Mouse (Mus musculus) retina, embryonic 14.5 days (tissue): ENCODE results near the gene Cct8.
"Not testable (repeated sequence)": the region's sequence is repeated elsewhere in the genome, so short reads cannot be mapped to it uniquely, and the experiment has no call there.

Experiments
- DNase-seq: peaks from one replicate; pipeline ENCODE4 v3.0.0-alpha.2; 2015; ENCODE audit warnings: low spot score

Gene Cct8

DNA sequence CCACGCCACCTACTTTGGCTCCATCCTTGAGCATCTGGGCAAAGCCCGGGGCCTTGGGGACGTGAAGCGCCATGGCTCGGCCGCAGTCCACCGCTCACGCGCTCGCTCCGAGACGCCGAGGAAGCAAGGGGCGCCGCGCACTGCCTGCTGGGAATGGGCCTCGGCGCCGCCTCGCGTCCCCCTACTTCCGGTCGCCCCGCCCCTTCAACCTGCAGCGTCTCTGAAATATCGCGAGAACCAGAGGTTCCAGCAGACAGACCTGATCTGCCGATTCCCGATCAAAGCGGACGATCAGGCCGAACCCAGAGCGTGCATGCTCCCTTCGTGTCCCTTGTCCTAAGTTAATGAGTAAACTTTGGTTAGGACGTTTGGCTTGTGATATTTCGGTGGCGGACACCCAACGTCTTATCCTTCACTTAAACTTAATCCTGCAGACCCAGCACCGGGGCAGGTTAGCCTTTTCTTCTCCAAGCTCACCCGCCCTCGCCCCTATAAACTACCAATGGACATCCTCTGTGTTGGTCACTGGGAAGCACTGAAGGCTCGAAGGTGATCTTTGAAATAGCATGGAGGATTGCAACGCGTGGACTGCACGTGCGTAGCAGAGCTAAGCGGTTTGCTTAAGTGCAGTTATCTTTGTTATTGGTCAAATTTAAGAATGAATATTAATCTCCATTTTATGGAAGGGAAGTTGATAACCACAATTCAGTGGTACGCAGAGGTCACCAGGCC lies at the start of gene Cct8:
Gene Cct8, minus strand, starts transcription at position 158 of the 732 bp plus-strand sequence.
- DNase-seq, result peak; percentile 97

DNA sequence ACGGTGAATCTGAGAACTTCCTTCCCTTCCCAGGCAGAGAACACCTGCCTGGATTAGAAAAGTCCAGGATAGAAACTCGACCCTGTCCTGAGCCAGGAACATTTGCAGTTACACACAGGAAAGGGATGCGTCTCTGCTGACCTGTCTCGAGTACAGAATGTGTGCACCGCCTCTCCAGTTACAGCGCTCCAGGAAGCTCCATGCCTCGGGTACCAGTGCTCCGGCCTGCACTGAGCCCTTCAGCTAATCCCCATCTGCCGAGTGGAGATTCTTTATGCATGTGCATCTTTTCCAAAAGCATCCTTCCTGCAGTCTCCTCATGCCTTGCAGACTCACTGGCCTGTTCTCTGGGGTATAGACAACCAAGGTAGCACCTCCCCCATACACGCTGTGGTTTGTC lies 33.1 kb upstream of the Cct8 start:
- DNase-seq, result no peak

DNA sequence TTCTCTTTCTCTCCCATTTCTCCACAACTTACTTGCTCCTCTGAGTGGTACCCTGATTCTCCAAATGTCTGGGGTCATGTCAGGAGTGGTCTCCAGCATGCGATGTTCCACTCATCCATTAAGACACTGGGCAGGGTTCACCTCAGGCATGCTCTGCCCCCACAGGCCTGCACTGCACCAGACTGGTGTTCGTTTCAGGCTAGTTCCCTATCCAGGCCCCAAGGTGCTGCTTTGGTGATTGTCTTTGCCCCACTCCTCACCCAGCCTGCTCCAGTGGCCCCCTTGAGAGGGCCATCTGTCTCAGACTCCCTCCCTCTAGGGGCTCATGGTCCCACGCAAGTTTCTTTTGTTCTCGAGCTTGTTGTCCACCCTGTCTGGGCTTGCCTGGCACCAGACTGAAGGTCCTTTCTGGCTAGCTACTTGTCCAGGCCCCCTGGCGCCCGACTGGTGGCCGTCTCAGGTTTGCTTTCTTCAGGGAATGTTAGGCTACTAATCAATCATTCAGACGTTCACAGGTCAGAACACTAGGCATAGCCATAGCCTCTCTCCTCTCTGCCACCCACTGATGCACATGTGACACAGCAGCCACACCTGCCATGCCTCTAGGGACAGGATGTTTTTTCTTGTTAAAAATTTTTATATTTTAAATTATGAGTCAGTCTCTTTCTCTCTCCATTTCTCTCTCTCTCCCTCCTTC lies 32.0 kb upstream of the Cct8 start:
- DNase-seq, result no peak

DNA sequence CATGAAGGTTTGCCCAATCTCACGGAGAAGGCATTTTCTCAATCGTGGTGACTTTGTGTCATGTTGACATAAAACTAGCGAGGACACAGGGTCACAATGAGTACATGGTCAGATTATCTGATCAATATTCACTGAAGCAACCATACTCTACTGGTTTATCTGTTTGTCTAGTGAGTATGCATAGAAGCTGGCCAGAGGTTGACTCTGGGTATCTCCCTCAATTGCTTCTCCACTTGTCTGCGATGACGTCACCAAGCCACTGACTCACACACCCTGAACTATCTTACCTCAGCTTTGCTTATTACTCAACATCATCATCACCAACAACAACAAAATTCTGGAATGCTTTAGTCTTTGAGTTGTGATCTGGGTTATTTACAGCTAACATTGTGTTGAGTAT lies 28.6 kb upstream of the Cct8 start:
- DNase-seq, result no peak

DNA sequence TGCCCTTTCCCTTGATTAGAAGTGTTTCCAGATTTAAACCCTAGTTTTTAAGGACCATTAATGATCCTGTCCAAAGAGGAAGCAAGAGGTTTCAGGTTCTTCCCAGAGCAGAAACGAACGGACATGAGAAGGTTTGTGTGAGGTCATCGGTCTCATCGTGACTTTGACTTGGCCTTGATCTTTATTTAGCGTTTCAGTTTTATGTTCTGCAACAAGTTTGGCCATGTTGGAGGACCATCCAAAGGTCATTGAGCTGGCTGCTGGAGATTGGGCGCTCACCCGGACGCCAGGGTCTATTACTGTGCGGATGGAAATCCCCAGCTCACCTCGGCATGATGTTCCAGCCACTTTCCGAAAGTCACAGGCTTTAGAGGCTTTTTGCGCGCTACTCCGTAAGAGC lies 16.7 kb upstream of the Cct8 start:
- DNase-seq, result no peak

DNA sequence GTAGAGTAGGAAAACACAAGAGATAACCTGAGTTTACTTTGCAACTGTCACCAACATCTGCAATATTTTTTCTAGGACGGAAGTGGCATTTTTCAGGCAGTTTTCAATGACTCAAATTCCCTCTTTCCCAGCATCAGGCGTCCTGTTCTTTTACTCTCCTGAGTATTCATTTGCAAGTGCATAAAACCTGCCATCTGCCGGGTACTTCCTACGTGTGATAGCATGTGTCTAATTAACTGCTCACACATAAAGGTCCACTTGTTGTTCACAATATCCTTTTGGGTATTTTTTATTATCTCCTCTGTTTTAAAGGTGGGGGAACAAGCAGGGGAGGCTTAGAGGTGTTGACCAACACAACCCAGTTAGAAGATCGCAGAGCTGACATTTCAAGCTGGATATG lies 16.0 kb upstream of the Cct8 start:
- DNase-seq, result no peak

DNA sequence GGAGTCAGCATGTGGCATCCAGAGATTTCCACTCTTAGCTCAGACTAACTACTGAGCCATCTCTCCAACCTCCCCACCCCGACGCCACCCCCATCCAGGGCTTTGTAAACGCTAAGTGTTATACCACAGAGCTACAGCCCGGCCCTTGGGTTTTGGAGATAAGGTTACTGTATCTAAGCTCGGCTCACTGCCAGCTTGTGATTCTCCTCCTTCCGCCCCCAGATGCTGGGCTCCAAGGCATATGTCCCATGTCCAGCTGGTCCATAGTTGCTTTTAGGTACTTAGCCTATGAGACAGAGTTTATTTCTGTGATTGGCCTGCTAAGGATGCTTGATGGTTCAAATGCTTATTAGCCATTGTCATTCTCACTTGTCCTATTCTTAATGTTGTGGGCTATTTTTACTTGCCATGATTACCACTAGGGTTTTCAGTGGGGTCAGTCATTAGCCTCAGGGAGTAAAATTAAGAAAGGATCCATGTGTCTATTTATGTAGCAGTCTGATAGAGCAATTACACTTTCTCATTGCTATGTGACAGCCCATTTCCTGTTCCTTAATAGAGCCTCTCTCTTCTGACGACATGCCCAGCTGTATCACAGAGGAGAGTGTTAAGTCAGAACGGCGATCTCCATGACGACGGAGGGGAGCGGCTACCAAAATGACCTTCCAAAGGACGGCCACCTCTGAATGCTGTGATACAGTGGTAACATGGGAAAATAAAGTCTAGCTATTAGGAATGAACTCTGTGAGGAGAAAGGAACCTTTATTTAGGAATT lies 5.8 kb upstream of the Cct8 start:
- DNase-seq, result no peak

DNA sequence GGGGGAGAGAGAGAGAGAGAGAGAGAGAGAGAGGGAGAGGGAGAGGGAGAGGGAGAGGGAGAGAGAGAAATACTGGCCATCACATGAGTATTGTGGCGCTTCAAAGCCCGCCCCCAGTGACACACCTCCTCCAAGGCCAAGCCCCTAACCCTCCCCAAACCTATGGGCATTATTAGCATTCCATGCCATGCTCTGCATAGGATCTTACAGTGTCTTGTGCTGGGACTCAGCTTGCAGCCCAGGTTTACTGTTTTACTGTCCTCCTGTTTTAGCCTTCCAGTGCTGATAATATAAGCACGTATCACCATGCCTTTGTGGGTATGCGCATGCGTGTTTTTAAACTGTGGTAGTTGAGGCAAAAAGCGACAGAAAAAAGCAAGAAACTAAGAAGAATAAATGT lies 3.9 kb upstream of the Cct8 start:
- no peak for DNase-seq

DNA sequence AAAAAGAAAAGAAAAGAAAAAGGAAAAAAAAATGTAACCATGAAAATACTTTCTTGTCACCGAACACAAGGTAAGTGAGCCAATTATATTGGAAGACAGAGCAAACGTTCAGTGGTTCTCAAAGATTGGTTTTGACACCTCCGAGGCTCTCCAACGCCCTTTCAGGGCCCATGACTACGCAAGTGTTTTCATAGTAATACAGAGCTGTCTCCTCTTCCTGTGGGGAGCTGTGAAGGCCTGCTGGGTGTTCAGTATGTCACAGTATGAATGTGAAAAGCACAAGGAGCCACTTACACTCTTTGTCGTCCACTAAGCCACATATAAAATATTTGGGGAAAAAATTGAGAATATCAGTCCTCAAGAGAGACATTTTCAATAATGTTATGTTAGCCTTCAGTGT lies 1.5 kb upstream of the Cct8 start:
- DNase-seq, result no peak

DNA sequence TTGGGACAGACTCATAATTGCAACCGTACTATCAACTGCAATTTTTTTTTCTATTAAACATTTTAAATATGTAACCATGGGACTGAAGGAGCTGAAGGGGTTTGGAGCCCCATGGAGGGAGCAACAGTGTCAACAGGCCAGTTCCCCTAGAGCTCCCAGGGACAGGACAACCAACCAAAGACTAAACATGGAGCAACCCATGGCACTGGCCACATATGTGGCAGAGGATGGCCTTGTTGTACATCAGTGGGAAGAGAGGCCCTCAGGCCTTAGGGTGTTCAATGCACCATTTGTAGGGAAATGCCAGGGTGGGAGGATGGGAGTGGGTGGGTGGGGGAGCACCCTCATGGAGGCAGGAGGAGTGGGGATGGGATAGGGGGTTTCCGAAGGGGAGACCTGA lies 1.1 kb upstream of the Cct8 start:
- no peak for DNase-seq

DNA sequence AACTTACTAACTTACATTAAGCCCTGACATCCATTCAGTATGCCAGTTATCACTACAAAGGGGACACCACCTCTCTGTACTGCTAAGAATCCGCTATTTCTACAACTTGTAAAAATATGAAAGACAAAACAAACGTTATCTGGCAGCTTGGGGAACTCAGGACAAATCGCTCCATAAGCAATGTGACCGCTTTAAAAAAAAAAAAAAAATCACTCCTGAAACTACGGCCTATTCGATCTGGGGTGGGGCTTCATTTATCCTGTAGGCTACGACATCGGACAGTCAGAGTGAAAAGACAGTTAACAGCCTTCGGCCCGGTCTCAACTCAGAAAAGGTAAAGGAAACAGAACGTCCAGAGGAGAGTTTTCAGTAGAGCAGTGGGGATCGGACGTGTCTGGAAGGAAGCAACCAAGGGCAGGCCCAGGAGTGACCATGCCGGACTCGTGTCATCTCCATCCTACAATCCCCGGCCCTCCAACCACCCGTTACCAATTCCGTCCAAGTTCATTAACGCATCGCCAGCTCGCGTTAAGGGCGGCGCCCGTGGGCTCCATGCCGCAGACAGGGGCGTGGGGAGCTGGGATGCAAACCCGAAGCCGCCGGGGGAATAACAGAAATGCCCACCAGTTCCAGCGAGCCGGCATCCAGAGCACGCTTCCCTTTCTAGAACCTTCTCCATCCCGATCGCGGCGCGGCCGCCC lies 568 bp downstream of the Cct8 start:
- no peak for DNase-seq

DNA sequence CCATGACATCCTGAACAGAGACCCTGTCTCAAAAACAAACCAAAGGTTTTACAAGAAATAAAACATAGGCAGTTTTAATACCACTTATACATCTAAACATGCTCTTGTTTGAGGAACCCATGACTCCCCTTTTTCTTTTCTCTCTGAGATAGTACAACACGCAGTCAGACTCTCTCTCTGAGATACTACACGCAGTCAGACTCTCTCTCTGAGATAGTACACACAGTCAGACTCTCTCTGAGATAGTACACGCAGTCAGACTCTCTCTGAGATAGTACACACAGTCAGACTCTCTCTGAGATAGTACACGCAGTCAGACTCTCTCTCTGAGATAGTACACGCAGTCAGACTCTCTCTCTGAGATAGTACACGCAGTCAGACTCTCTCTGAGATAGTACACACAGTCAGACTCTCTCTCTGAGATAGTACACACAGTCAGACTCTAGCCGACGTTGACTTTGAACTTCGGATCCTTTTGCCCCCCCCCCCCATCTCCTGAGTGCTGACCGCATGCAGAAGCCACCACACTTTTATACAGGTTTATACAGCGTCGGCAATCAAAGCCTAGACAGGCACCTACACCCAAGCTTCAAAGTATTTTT lies 3.4 kb downstream of the Cct8 start:
- not testable (repeated sequence) for DNase-seq

DNA sequence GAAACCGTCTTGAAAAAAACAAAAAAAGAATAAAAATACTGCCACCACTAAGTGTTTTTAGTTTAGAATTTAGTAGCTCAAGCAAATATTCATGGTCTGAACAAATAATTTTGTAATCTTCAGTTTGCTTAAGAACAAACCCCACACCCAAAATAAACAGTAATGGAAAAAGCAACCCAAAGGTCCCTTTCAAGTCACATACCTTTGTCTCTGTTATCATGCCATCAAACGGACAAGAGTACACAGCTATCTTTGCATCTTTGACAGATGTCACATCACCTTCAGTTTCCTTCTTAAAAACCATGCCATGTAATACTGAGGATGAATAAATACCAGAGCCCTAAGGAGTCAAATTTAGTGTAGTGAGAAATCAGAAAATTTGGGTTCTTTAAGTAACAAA lies 7.1 kb downstream of the Cct8 start:
- DNase-seq, result no peak

DNA sequence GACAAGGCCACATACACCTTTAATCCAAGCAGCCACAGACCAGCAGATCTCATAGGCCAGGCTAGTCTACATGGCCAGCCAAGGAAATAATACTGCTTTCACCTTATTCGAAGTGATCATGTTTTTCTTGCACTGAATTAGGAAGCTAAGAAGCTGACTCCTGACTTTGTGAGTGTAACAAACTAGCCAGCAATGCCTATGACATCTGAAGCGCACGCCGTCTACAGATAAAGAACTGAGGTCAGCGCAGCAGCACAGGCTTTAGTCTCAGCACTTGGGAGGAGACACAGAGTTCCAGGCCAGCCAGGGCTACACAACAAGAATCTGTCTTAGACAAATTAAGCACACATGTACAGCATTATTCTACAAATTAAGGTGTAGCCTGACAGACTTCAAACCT lies 8.9 kb downstream of the Cct8 start:
- DNase-seq, result no peak

DNA sequence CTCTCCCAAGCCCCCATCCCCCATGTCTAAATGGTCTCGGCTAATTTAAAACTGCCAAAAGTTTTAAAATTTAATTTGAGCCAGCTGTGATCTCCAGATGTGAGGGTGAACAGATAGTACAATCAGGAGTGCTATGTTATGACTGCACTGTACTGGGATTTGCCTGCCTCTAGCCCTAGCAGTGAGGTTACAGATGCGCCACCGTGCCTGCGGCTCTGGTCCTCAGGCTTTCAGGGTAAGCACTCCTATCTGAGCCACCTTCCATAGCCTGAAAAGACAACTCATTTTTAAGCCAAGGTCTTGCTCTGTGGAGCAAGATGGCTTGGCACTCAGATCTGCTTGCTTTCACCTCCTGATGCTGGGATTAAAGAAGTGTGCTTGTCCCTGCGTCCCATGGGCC lies 11.3 kb downstream of the Cct8 start:
- no peak for DNase-seq

DNA sequence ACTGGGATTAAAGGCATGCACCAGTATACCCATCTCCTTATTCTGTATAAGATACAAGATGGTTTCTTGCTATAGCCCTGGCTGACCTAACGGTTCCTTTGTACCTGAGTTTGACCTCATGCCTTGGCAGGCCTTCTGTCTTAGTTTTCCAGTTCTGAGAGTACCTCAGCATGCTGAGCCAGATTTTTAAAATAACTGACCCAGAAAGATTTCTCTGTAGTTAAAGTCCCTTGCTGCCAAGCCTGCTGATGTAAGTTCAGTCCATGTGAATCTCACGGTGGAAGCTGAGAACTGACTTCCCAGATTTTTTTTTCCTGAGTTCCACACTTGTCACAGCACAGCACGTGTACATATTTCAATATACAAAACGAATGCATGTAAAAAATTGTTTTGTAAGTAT lies 25.1 kb downstream of the Cct8 start:
- no peak for DNase-seq

DNA sequence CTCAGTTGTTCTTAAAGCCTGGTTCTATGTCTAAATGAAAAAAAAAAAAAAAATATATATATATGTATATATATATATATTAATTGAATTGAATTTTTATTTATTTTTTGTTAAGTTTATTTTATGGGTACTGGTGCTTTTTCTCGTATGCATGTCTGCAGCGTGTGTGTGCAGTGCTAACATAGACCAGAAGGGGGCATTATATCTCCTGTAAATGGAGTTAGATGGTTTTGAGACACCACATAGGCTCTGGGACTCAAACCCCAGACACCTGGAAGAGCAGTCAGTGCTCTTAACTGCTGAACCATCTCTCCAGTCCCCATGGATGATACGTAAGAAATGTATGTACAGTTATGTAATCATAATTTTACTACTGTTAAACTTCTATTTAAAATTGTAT lies 36.9 kb downstream of the Cct8 start:
- no peak for DNase-seq

DNA sequence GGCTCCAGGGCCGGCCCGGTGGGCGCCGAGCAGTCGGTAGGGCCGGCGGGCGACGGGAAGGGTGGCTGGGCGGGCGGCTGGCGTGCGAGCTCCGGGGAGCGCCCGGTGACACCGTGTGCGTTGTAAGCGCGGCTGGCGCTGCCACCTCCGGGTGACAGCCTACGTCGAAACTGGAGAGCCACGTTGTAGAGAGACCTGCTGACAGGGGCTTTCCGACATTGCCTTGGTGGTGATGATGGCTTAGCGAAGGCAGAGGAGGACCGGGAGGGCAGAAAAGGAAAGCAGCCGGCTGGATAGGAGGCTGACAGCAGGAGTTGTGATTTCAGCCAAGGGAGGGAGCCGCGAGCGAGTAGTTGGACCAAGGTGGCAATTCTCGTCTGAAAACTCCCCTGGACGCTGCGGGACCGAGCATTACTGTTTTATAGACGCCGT lies 40.5 kb downstream of the Cct8 start:
- DNase-seq, result peak; percentile 41

DNA sequence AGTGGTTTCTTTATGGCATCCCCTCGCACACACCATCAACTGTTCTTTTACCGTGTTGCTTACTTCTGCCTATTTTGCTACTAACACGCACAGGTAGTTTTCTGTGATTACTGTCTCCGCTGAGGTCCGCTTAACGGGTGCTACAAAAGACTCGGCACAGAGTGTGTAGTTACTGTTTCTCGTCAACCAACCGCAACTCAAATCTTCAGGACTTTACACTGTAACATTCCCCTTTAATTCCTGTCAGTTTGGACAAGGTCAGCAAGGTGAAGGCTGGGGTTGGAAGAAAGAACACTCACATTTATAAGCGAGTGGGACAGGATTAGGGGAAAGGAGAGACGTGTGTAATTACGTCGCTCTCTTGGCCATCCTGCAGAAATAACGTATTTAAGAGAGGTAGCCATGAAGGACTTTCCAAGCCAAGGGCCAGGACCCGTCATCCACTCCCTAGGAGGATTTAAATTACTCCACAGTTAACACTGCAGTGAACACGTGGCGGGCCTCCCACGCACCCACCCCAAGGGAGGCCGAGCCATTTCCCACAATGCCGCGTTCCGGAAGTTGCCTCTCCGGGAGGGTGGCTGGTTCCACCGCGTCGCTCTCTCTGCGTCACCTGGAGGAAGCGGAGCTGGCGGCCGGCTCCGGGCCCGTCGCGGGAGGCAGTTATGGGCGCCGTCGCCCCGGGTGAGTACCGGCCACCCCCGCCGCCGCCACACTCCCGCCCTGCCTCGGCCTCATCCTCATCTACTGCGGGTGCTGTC lies 41.1 kb downstream of the Cct8 start, which contains the start of gene Usp16:
Gene Usp16, plus strand, starts transcription at position 285 of the 761 bp plus-strand sequence.
- peak; percentile 88 for DNase-seq

DNA sequence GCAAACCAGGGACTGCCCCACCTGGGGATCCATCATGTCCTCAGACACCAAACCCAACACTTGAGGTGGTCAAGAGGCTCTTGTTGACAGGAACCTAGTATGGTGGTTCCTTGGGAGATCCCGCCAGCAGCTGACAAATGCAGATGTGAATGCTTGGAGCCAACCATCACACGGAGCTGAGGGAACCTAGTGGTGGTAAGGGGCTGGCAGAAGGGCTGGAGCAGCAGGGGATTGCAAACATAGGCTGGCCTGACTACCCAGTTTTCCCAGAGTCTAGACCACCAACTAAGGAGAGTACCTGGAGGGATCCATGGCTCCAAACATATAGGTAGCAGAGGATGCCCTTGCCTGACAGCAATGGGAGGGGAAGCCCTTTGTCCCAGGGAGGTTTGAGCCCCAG lies 42.4 kb downstream of the Cct8 start:
- DNase-seq, result no peak

DNA sequence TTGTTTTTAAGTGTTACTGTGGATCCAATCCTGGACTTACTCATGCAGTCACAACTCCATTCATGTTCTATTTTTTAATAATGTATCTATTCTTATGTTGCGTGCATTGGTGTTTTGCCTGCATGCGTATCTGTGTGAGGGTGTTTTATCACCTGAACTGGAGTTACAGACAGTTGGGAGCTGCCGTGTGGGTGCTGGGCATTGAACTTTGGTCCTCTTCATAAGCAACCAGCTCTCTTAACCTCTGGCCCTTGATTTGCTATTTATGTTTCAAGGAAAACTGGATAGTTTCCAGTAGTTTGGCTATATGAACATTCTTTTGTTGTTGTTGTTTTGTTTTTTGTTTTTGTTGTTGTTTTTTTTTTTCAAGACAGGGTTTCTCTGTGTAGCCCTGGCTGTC lies 50.1 kb downstream of the Cct8 start:
- no peak for DNase-seq
